Mouse (Mus musculus): ENCODE measurements around the gene Opn1sw. TPM values are rescaled to one million over a fixed set of nuclear protein-coding genes. Genes with fewer than 3 reads are reported as not detected.
A peak's percentile ranks its signal among the peaks of the same experiment; 100 is the strongest.

The Opn1sw gene
- polyA plus RNA-seq, 1 experiment from 2014 or later, result 0.48 TPM

GRCm38 (mm10) chr6:29431473-29431872 is 43.2 kb upstream of the Opn1sw start:
- peaks cover 21% of the 10 kb centered on the region for H3K4me1 ChIP-seq (replicated peaks; ENCODE audit: control insufficient read depth, insufficient read depth, low read length)
- 29% methylated on average over 5 of the region's 5 CpGs for WGBS
- no peak overlapping the region for H3K9ac ChIP-seq (ENCODE audit: low read length)
- no peaks in the 10 kb centered on the region for H3K36me3 ChIP-seq (ENCODE audit: control insufficient read depth, insufficient read depth, low read length)
- ATAC-seq (ENCODE audit: low read depth), result no peak
- H3K4me3 ChIP-seq (ENCODE audit: low read length), result no peak overlapping the region
- H3K27ac ChIP-seq (ENCODE audit: low read length), result no peak overlapping the region
- H3K27me3 ChIP-seq (ENCODE audit: control insufficient read depth, insufficient read depth, low read depth, low read length), result peaks cover 21% of the 10 kb centered on the region
- no peaks in the 10 kb centered on the region for H3K9me3 ChIP-seq (ENCODE audit: control insufficient read depth, low read length)
- H3K4me2 ChIP-seq (ENCODE audit: low read depth, low read length), result no peak overlapping the region

- H3K9me3 ChIP-seq (ENCODE audit: control insufficient read depth, low read length), result no peaks in the 10 kb centered on the region
- H3K4me2 ChIP-seq (ENCODE audit: low read depth, low read length), result no peak overlapping the region
- peaks cover 15% of the 10 kb centered on the region for H3K4me1 ChIP-seq (replicated peaks; ENCODE audit: control insufficient read depth, insufficient read depth, low read length)
- WGBS, result 55% methylated on average over 15 of the region's 15 CpGs
- H3K9ac ChIP-seq (ENCODE audit: low read length), result no peak overlapping the region
- H3K27me3 ChIP-seq (ENCODE audit: control insufficient read depth, insufficient read depth, low read depth, low read length), result peaks cover 21% of the 10 kb centered on the region
- ATAC-seq (ENCODE audit: low read depth), result no peak
- H3K4me3 ChIP-seq (ENCODE audit: low read length), result no peak overlapping the region
- H3K36me3 ChIP-seq (ENCODE audit: control insufficient read depth, insufficient read depth, low read length), result no peaks in the 10 kb centered on the region
- H3K27ac ChIP-seq (ENCODE audit: low read length), result no peak overlapping the region
Observed at GRCm38 (mm10) chr6:29430681-29431420, 42.6 kb upstream of the Opn1sw start.

GRCm38 (mm10) chr6:29428171-29428570 is 39.9 kb upstream of the Opn1sw start:
- H3K4me1 ChIP-seq (replicated peaks; ENCODE audit: control insufficient read depth, insufficient read depth, low read length), result peaks cover 9% of the 10 kb centered on the region
- 58% methylated on average over 4 of the region's 4 CpGs for WGBS
- no peak for ATAC-seq (ENCODE audit: low read depth)
- no peaks in the 10 kb centered on the region for H3K36me3 ChIP-seq (ENCODE audit: control insufficient read depth, insufficient read depth, low read length)
- H3K9ac ChIP-seq (ENCODE audit: low read length), result no peak overlapping the region
- H3K27ac ChIP-seq (ENCODE audit: low read length), result no peak overlapping the region
- H3K4me3 ChIP-seq (ENCODE audit: low read length), result no peak overlapping the region
- peaks cover 9% of the 10 kb centered on the region for H3K27me3 ChIP-seq (ENCODE audit: control insufficient read depth, insufficient read depth, low read depth, low read length)
- no peak overlapping the region for H3K4me2 ChIP-seq (ENCODE audit: low read depth, low read length)
- H3K9me3 ChIP-seq (ENCODE audit: control insufficient read depth, low read length), result no peaks in the 10 kb centered on the region

- Histone ChIP-seq H3K4me1 (replicated peaks; ENCODE audit: control insufficient read depth, insufficient read depth, low read length) (no peaks in the 10 kb centered on the region), H3K27me3 (ENCODE audit: control insufficient read depth, insufficient read depth, low read depth, low read length) (no peaks in the 10 kb centered on the region), H3K27ac (ENCODE audit: low read length) (no peak overlapping the region), H3K4me3 (ENCODE audit: low read length) (no peak overlapping the region), H3K9ac (ENCODE audit: low read length) (no peak overlapping the region), H3K36me3 (ENCODE audit: control insufficient read depth, insufficient read depth, low read length) (no peaks in the 10 kb centered on the region), H3K4me2 (ENCODE audit: low read depth, low read length) (no peak overlapping the region), H3K9me3 (ENCODE audit: control insufficient read depth, low read length) (no peaks in the 10 kb centered on the region)
- no peak for ATAC-seq (ENCODE audit: low read depth)
- WGBS, result 72% methylated on average over 6 of the region's 6 CpGs
Observed at GRCm38 (mm10) chr6:29426331-29426730, 38.1 kb upstream of the Opn1sw start.

- Histone ChIP-seq H3K27ac (ENCODE audit: low read length) (no peak overlapping the region), H3K36me3 (ENCODE audit: control insufficient read depth, insufficient read depth, low read length) (no peaks in the 10 kb centered on the region), H3K4me1 (replicated peaks; ENCODE audit: control insufficient read depth, insufficient read depth, low read length) (no peaks in the 10 kb centered on the region), H3K4me2 (ENCODE audit: low read depth, low read length) (no peak overlapping the region), H3K9me3 (ENCODE audit: control insufficient read depth, low read length) (no peaks in the 10 kb centered on the region), H3K4me3 (ENCODE audit: low read length) (no peak overlapping the region), H3K27me3 (ENCODE audit: control insufficient read depth, insufficient read depth, low read depth, low read length) (no peaks in the 10 kb centered on the region), H3K9ac (ENCODE audit: low read length) (no peak overlapping the region)
- 82% methylated on average over 8 of the region's 8 CpGs for WGBS
- no peak for ATAC-seq (ENCODE audit: low read depth)
Observed at GRCm38 (mm10) chr6:29425118-29425517, 36.9 kb upstream of the Opn1sw start.

GRCm38 (mm10) chr6:29420596-29420995 is 32.3 kb upstream of the Opn1sw start:
- H3K9ac ChIP-seq (ENCODE audit: low read length), result no peak overlapping the region
- no peak overlapping the region for H3K4me3 ChIP-seq (ENCODE audit: low read length)
- H3K36me3 ChIP-seq (ENCODE audit: control insufficient read depth, insufficient read depth, low read length), result no peaks in the 10 kb centered on the region
- no peaks in the 10 kb centered on the region for H3K4me1 ChIP-seq (replicated peaks; ENCODE audit: control insufficient read depth, insufficient read depth, low read length)
- no peak overlapping the region for H3K4me2 ChIP-seq (ENCODE audit: low read depth, low read length)
- H3K27ac ChIP-seq (ENCODE audit: low read length), result no peak overlapping the region
- no peak for ATAC-seq (ENCODE audit: low read depth)
- WGBS, result 88% methylated on average over 2 of the region's 2 CpGs
- no peaks in the 10 kb centered on the region for H3K9me3 ChIP-seq (ENCODE audit: control insufficient read depth, low read length)
- H3K27me3 ChIP-seq (ENCODE audit: control insufficient read depth, insufficient read depth, low read depth, low read length), result no peaks in the 10 kb centered on the region

- H3K4me3 ChIP-seq (ENCODE audit: low read length), result no peak overlapping the region
- H3K4me2 ChIP-seq (ENCODE audit: low read depth, low read length), result no peak overlapping the region
- H3K27ac ChIP-seq (ENCODE audit: low read length), result no peak overlapping the region
- no peak for ATAC-seq (ENCODE audit: low read depth)
- H3K4me1 ChIP-seq (replicated peaks; ENCODE audit: control insufficient read depth, insufficient read depth, low read length), result no peaks in the 10 kb centered on the region
- WGBS, result 74% methylated on average over 9 of the region's 9 CpGs
- H3K9me3 ChIP-seq (ENCODE audit: control insufficient read depth, low read length), result no peaks in the 10 kb centered on the region
- H3K27me3 ChIP-seq (ENCODE audit: control insufficient read depth, insufficient read depth, low read depth, low read length), result no peaks in the 10 kb centered on the region
- no peak overlapping the region for H3K9ac ChIP-seq (ENCODE audit: low read length)
- H3K36me3 ChIP-seq (ENCODE audit: control insufficient read depth, insufficient read depth, low read length), result no peaks in the 10 kb centered on the region
Observed at GRCm38 (mm10) chr6:29415446-29415845, 27.2 kb upstream of the Opn1sw start.

- no peaks in the 10 kb centered on the region for H3K36me3 ChIP-seq (ENCODE audit: control insufficient read depth, insufficient read depth, low read length)
- no peak for ATAC-seq (ENCODE audit: low read depth)
- H3K27ac ChIP-seq (ENCODE audit: low read length), result no peak overlapping the region
- no peak overlapping the region for H3K4me3 ChIP-seq (ENCODE audit: low read length)
- H3K9ac ChIP-seq (ENCODE audit: low read length), result no peak overlapping the region
- peaks cover 2% of the 10 kb centered on the region; the same call in 1 of the 2 replicates for H3K27me3 ChIP-seq (ENCODE audit: control insufficient read depth, insufficient read depth, low read depth, low read length)
- H3K4me2 ChIP-seq (ENCODE audit: low read depth, low read length), result no peak overlapping the region
- H3K4me1 ChIP-seq (replicated peaks; ENCODE audit: control insufficient read depth, insufficient read depth, low read length), result no peaks in the 10 kb centered on the region; the same call in 1 of the 2 replicates
- no peaks in the 10 kb centered on the region for H3K9me3 ChIP-seq (ENCODE audit: control insufficient read depth, low read length)
- 76% methylated on average over 6 of the region's 6 CpGs for WGBS
Observed at GRCm38 (mm10) chr6:29406412-29406811, 18.1 kb upstream of the Opn1sw start.

GRCm38 (mm10) chr6:29402693-29403342 is 14.6 kb upstream of the Opn1sw start:
- no peaks in the 10 kb centered on the region for H3K9me3 ChIP-seq (ENCODE audit: control insufficient read depth, low read length)
- peak overlapping the region; percentile 41 for H3K4me2 ChIP-seq (ENCODE audit: low read depth, low read length)
- peaks cover 2% of the 10 kb centered on the region; the same call in 1 of the 2 replicates for H3K27me3 ChIP-seq (ENCODE audit: control insufficient read depth, insufficient read depth, low read depth, low read length)
- 9% methylated on average over 31 of the region's 34 CpGs for whole genome bisulfite sequencing
- H3K4me3 ChIP-seq (ENCODE audit: low read length), result peak overlapping the region; percentile 20
- H3K27ac ChIP-seq (ENCODE audit: low read length), result no peak overlapping the region
- no peaks in the 10 kb centered on the region; the same call in 1 of the 2 replicates for H3K4me1 ChIP-seq (replicated peaks; ENCODE audit: control insufficient read depth, insufficient read depth, low read length)
- H3K9ac ChIP-seq (ENCODE audit: low read length), result no peak overlapping the region
- ATAC-seq (ENCODE audit: low read depth), result no peak
- no peaks in the 10 kb centered on the region for H3K36me3 ChIP-seq (ENCODE audit: control insufficient read depth, insufficient read depth, low read length)
